Mouse (Mus musculus) intestine, postnatal 0 days (tissue): ENCODE data around the gene Plau. TPM values are rescaled to one million over a fixed set of nuclear protein-coding genes. Genes with fewer than 3 reads are reported as not detected.

Source experiments
- ATAC-seq: fragments of 200-750 bp; cut with Nextera tagmentation; 2 replicates; pipeline ENCODE4 v1.8.0; 2017; ENCODE audit warnings: mild to moderate bottlenecking, moderate TSS enrichment, moderate library complexity
- H3K27ac ChIP-seq: fragments of 300-500 bp; sonication (generic); 2 replicates; pipeline ENCODE4 v1.5.1; 2014; ENCODE audit warnings: mild to moderate bottlenecking, low read depth, low read length, moderate library complexity
- H3K27me3 ChIP-seq: fragments of 300-500 bp; sonication (generic); replicated peaks from 2 replicates; pipeline ENCODE4 v1.6.1; 2014; ENCODE audit warnings: low read length, mixed read lengths; ENCODE audit not compliant: control insufficient read depth, insufficient read depth
- H3K36me3 ChIP-seq: fragments of 300-500 bp; sonication (generic); 2 replicates; pipeline ENCODE4 v1.6.1; 2014; ENCODE audit warnings: mild to moderate bottlenecking, moderate library complexity; ENCODE audit not compliant: control insufficient read depth, insufficient read depth
- H3K4me1 ChIP-seq: fragments of 300-500 bp; sonication (generic); replicated peaks from 2 replicates; pipeline ENCODE4 v1.6.1; 2014; ENCODE audit warnings: antibody characterized with exemption, low read length, mixed read lengths; ENCODE audit not compliant: control insufficient read depth, insufficient read depth
- H3K4me2 ChIP-seq: fragments of 300-500 bp; sonication (generic); replicated peaks from 2 replicates; pipeline ENCODE4 v1.6.1; 2014; ENCODE audit warnings: low read depth, mild to moderate bottlenecking, moderate library complexity
- H3K4me3 ChIP-seq: fragments of 300-500 bp; sonication (generic); 2 replicates; pipeline ENCODE4 v1.5.1; 2014; ENCODE audit warnings: low read depth, low read length
- H3K9ac ChIP-seq: fragments of 300-500 bp; sonication (generic); 2 replicates; pipeline ENCODE4 v1.6.1; 2014; ENCODE audit warnings: mild to moderate bottlenecking, low read depth, low read length
- H3K9me3 ChIP-seq: fragments of 300-500 bp; sonication (generic); 2 replicates; pipeline ENCODE4 v1.6.1; 2016; ENCODE audit warnings: mixed run types; ENCODE audit not compliant: control insufficient read depth
- CTCF ChIP-seq: sonication (generic); IDR thresholded peaks from 2 replicates; pipeline ENCODE4 v1.5.1; 2016; ENCODE audit warnings: low read depth, mild to moderate bottlenecking, control low read depth, antibody characterized with exemption, moderate library complexity
- WGBS: fragments of 180-500 bp; shearing (Covaris S2); extraction: QIAGEN DNeasy Blood & Tissue Kit; methylation state at CpG from one replicate; pipeline ENCODE4 v1.1.7; 2014; 5-methylcytosine and 5-hydroxymethylcytosine counted together
- polyA plus RNA-seq: library from polyadenylated mRNA; unstranded; fragments of >200 nt; fragmentation: Nextera tagmentation; extraction: Ambion mirVana; gene quantifications from 2 replicates; pipeline ENCODE4 v1.2.1, GENCODE M21; 2015

The Plau gene
- polyA plus RNA-seq, 1 experiment from 2014 or later = 2.7 TPM

DNA sequence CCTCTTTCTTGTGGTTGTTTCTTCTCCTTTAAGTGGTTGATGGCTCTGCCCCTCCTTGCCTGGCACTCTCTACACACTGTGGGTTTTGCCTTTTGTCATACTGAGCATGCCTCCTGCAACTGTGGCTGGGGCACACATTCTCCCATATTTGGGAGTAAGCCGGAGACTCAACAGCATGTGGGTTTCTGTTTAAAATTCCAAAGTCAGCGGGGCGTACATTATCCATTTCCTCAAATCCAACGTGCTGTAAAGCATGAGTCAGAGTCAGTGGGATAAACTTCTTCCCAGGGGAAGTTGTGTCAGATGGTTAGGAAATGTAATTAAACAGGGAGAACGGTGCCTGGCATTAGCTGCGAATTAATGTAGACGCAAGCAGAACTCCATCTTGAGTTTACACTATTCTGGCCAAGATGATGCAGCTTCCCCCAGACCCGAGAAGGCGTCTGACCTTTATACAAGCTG lies 55.5 kb downstream of the Plau start:
- Histone ChIP-seq H3K9me3 (no peaks in the 10 kb centered on the region), H3K27ac (no peak overlapping the region), H3K36me3 (no peaks in the 10 kb centered on the region), H3K4me3 (no peak overlapping the region), H3K27me3 (no peaks in the 10 kb centered on the region), H3K4me1 (no peaks in the 10 kb centered on the region), H3K4me2 (no peak overlapping the region), H3K9ac (no peak overlapping the region)
- 29% methylated on average over 9 of the region's 9 CpGs for WGBS
- no peak for TF ChIP-seq CTCF
- ATAC-seq = peak; percentile 30; the same call in 1 of the 2 replicates

Other genes with a start within 250 kb of the Plau start
- gene Usp54, start 195.6 kb upstream of the Plau start, polyA plus RNA-seq = 2.2 and 2.6 TPM in 2 replicates
- gene Myoz1, start 180.1 kb upstream of the Plau start, polyA plus RNA-seq = not detected in 2 replicates
- gene Synpo2l, start 168.3 kb upstream of the Plau start, polyA plus RNA-seq = 0.23 and 0.27 TPM in 2 replicates
- 51.0 and 53.8 TPM in 2 replicates for gene Sec24c, start 162.4 kb upstream of the Plau start, polyA plus RNA-seq
- gene Fut11, start 141.7 kb upstream of the Plau start, polyA plus RNA-seq = 7.4 and 8.4 TPM in 2 replicates
- gene Chchd1, start 133.7 kb upstream of the Plau start, polyA plus RNA-seq = 143 and 150 TPM in 2 replicates
- gene Zswim8, start 129.1 kb upstream of the Plau start, polyA plus RNA-seq = 15.0 and 19.0 TPM in 2 replicates
- gene Ndst2, start 102.1 kb upstream of the Plau start, polyA plus RNA-seq = 9.8 and 12.4 TPM in 2 replicates
- gene Camk2g, start 42.6 kb upstream of the Plau start, polyA plus RNA-seq = 27.6 and 37.7 TPM in 2 replicates
- 33.8 and 33.9 TPM in 2 replicates for gene Vcl, start 92.7 kb downstream of the Plau start, polyA plus RNA-seq
- gene Ap3m1, start 215.8 kb downstream of the Plau start, polyA plus RNA-seq = 58.8 and 60.0 TPM in 2 replicates
- gene Adk, start 215.9 kb downstream of the Plau start, polyA plus RNA-seq = 240 and 254 TPM in 2 replicates